Mouse (Mus musculus): ENCODE results near the gene Palld. TPM values are rescaled to one million over a fixed set of nuclear protein-coding genes. Genes with fewer than 3 reads are reported as not detected.

The Palld gene
- polyA plus RNA-seq, 1 experiment from 2014 or later: 62.9 TPM

DNA sequence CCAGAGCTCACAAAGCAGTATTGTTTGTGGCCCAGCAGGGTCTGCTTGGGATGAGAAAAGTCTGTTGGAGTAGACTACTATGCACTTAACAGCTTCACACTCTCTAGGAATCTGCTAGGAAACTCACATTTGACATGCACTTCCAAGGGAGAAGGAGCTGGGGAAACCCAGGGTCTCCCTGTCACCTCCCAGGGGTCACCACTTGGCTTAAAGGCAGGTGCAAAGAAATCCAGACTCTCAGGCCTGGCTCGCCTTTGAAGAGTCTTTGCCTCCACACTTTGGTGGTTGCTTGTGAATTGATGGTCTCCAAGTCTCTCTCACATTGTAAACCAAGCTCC is 272.9 kb downstream of the Palld start:
- Histone ChIP-seq H3K27me3 (ENCODE audit: control insufficient read depth, insufficient read depth, low read length) (no peaks in the 10 kb centered on the region), H3K27ac (replicated peaks; ENCODE audit: low read depth, low read length) (peak overlapping the region; percentile 77), H3K9me3 (ENCODE audit: control insufficient read depth, low read length) (no peaks in the 10 kb centered on the region), H3K4me1 (ENCODE audit: control insufficient read depth, insufficient read depth, low read length) (peaks cover 8% of the 10 kb centered on the region), H3K4me2 (ENCODE audit: low read depth, severe bottlenecking) (no peak overlapping the region), H3K36me3 (ENCODE audit: control insufficient read depth, insufficient read depth, low read length) (no peaks in the 10 kb centered on the region), H3K9ac (ENCODE audit: low read length) (no peak overlapping the region), H3K4me3 (ENCODE audit: low read depth, low read length) (no peak overlapping the region)
- WGBS: 15% methylated on average over 1 of the region's 1 CpGs
- DNase-seq (ENCODE audit: low spot score) (peak; percentile 65), ATAC-seq (ENCODE audit: insufficient number of reproducible peaks, low FRiP score, low TSS enrichment, low read depth) (no peak; the same call in none of the 2 replicates)

DNA sequence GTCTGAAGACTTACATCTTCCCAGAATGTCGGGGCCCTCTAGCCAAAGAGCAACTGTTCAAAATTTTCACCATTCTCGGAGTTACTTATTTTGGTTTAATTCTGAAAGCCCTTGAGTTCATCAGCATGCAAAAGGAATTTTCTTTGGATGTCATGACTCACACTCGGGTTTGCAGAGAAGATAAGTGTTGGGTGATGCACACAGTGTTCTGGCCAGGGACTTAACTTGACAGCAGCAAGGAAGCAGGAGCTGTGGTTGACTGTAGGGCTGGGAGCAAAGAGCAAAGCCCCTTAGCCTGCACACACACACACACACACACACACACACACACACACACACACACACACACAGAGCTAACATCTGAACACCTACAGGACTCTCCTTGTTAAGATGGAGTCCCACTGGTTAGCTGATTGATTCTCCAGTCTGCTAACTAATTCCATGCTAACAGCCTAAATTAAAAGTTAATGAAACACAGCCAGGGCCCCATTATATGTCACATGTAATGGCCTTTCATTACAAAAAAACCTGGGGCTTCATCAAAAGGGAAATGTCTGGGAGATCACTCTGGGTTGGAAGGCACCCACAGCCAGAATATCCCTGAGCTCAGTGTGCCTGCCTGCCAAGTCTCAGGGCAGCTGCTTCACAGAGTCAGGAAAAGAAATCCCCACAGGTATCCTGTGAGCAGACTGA is 273.4 kb downstream of the Palld start:
- peak; percentile 82 for ATAC-seq (ENCODE audit: insufficient number of reproducible peaks, low FRiP score, low TSS enrichment, low read depth)
- WGBS: 60% methylated on average over 3 of the region's 3 CpGs

DNA sequence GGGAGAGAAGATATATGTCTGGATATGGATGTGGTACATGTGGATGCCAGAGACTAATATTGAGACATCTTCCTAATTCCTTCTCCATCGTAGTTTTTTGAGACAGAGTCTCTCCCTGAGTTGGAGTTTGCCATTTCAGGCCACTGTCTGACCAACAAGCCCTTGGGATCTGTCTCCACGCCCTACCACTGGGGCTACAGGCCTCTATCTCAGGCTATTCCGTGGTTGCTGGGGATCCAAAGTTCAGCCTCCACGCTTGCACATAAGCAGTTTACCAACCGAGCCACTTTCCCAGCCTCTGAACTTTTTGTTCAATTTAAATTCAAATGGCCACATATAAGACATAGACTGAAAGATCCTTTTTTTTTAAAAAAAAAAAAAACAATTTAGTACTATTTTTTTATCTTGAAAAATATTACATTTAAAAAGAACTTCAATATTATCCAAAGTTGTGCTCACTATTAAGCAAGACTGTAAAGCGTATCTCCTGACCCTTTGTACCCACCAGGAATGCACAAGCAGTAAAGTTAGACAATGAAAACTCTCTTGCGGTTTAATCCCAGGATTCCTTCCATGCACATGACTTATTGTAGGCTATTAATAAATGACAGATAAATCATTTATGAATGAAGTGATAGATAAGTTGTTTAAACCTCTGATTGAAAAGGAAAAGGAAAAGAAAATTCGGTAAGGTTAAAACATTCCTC is 276.1 kb downstream of the Palld start:
- ATAC-seq (ENCODE audit: insufficient number of reproducible peaks, low FRiP score, low TSS enrichment, low read depth): no peak

More for the DNA sequence above, 273.4 kb downstream of the Palld start:
- Histone ChIP-seq H3K9me3 (ENCODE audit: control insufficient read depth, low read length) (no peaks in the 10 kb centered on the region), H3K27me3 (ENCODE audit: control insufficient read depth, insufficient read depth, low read length) (no peaks in the 10 kb centered on the region), H3K4me1 (ENCODE audit: control insufficient read depth, insufficient read depth, low read length) (peaks cover 9% of the 10 kb centered on the region), H3K4me2 (ENCODE audit: low read depth, severe bottlenecking) (no peak overlapping the region), H3K4me3 (ENCODE audit: low read depth, low read length) (no peak overlapping the region), H3K36me3 (ENCODE audit: control insufficient read depth, insufficient read depth, low read length) (no peaks in the 10 kb centered on the region), H3K9ac (ENCODE audit: low read length) (no peak overlapping the region), H3K27ac (replicated peaks; ENCODE audit: low read depth, low read length) (peak overlapping the region; percentile 77)
- DNase-seq (ENCODE audit: low spot score): peak; percentile 32

DNA sequence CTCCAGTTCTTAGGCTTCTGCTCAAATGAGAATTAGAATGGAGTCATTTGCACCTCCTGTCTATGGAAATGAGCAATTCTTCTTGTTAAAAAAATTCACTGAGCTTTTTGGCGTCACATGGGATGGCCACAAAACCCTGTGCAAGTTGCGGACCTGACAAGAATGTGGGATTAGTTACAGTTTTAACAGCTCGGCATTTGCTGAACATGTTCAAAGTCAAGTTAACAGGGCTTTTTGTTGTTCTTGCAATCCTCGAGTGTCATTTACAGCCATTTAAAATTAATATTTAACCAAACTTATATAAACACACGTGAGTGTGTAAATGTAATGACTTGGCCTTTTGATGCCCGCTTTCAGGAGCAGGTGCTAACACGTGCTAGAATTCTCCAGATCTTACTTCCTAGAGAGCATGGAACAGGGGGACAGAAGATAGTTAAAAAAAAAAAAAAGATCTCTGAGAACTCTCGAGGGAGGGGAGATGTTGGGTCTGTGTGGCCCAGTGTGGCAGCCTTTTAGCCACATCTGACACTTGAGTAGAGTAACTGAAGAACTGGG is 276.8 kb downstream of the Palld start:
- ATAC-seq (ENCODE audit: insufficient number of reproducible peaks, low FRiP score, low TSS enrichment, low read depth) (no peak), DNase-seq (ENCODE audit: low spot score) (no peak)
- no peaks in the 10 kb centered on the region for H3K9me3 ChIP-seq (ENCODE audit: control insufficient read depth, low read length)
- no peak overlapping the region for H3K4me2 ChIP-seq (ENCODE audit: low read depth, severe bottlenecking)
- H3K4me3 ChIP-seq (ENCODE audit: low read depth, low read length): no peak overlapping the region
- no peaks in the 10 kb centered on the region for H3K27me3 ChIP-seq (ENCODE audit: control insufficient read depth, insufficient read depth, low read length)
- H3K27ac ChIP-seq (replicated peaks; ENCODE audit: low read depth, low read length): no peak overlapping the region
- 82% methylated on average over 8 of the region's 8 CpGs for WGBS
- no peak overlapping the region for H3K9ac ChIP-seq (ENCODE audit: low read length)
- no peaks in the 10 kb centered on the region for H3K36me3 ChIP-seq (ENCODE audit: control insufficient read depth, insufficient read depth, low read length)
- peaks cover 17% of the 10 kb centered on the region for H3K4me1 ChIP-seq (ENCODE audit: control insufficient read depth, insufficient read depth, low read length)

More for the DNA sequence above, 276.1 kb downstream of the Palld start:
- Histone ChIP-seq H3K36me3 (ENCODE audit: control insufficient read depth, insufficient read depth, low read length) (no peaks in the 10 kb centered on the region), H3K27ac (replicated peaks; ENCODE audit: low read depth, low read length) (no peak overlapping the region), H3K4me2 (ENCODE audit: low read depth, severe bottlenecking) (no peak overlapping the region), H3K27me3 (ENCODE audit: control insufficient read depth, insufficient read depth, low read length) (no peaks in the 10 kb centered on the region), H3K4me3 (ENCODE audit: low read depth, low read length) (no peak overlapping the region), H3K9me3 (ENCODE audit: control insufficient read depth, low read length) (no peaks in the 10 kb centered on the region), H3K9ac (ENCODE audit: low read length) (no peak overlapping the region), H3K4me1 (ENCODE audit: control insufficient read depth, insufficient read depth, low read length) (peaks cover 17% of the 10 kb centered on the region)
- 92% methylated on average over 8 of the region's 8 CpGs for WGBS
- no peak for DNase-seq (ENCODE audit: low spot score)

DNA sequence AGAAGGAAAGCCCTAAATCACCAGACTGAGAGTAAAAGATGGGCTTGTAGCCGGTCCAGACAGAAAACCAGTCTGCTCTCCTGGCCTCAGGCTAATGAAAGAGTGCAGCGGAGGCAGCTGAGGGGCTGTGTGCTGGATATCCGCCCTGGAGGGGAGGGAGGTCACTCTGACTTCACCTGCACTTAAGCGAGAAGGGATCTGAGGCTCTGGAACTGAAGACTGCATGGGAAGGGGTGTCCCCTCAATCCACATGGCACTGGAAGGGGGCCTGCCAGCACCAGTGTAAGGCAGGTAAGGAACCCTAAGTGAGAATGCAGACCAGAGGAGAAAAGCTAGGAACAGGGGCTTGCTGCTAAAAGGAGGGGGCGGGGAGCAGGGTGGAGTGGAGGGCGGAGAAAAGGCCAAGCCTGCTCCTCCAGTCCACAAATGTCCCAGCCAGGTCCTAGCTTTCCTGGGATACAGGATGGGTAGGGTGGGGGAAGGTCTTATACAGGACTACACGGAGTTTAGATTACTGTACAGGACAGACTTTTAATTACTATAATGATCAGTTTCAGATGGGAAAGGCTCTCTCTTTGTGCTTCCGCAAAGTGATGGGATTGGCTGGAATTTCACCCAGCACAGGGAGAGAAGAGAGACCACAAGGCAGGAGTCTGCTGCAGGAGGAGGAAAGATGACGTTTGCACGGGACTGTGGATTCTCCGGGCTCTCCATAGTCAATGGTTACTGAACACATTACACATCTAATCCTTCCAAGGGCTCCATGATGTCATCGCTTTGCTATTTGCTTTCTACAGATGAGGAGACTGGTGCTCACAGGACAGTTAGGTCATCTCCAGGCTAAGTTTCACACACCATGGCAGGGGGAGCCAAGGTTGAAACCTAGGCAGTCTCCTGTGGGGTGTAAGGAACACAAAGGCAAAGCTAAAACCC is 278.7 kb downstream of the Palld start:
- Histone ChIP-seq H3K4me3 (ENCODE audit: low read depth, low read length) (no peak overlapping the region), H3K36me3 (ENCODE audit: control insufficient read depth, insufficient read depth, low read length) (no peaks in the 10 kb centered on the region), H3K27me3 (ENCODE audit: control insufficient read depth, insufficient read depth, low read length) (no peaks in the 10 kb centered on the region), H3K27ac (replicated peaks; ENCODE audit: low read depth, low read length) (no peak overlapping the region), H3K4me1 (ENCODE audit: control insufficient read depth, insufficient read depth, low read length) (peaks cover 9% of the 10 kb centered on the region), H3K4me2 (ENCODE audit: low read depth, severe bottlenecking) (no peak overlapping the region), H3K9ac (ENCODE audit: low read length) (no peak overlapping the region), H3K9me3 (ENCODE audit: control insufficient read depth, low read length) (no peaks in the 10 kb centered on the region)
- 27% methylated on average over 12 of the region's 12 CpGs for WGBS
- DNase-seq (ENCODE audit: low spot score) (peak; percentile 49), ATAC-seq (ENCODE audit: insufficient number of reproducible peaks, low FRiP score, low TSS enrichment, low read depth) (peak; percentile 79; the same call in 1 of the 2 replicates)

DNA sequence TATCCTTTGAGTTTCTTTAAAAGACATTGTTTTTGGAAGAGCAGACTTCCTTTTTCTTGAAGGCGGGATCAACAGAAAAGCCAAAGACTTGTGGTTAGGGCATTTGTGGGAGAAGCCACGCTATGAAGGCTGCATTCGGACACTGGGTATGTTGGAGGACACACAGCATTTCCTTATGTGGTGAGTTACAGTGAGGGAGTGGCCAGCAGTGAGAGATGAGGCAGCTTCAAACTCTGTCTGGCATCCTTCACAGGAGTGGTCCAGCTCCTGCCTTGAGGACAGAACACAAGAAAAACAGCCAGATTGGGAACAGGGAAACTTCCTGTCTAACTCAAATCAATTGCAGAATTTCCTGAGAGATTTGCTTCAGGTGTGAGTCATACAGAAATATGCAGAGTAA is 281.2 kb downstream of the Palld start:
- Histone ChIP-seq H3K4me2 (ENCODE audit: low read depth, severe bottlenecking) (no peak overlapping the region), H3K36me3 (ENCODE audit: control insufficient read depth, insufficient read depth, low read length) (no peaks in the 10 kb centered on the region), H3K9me3 (ENCODE audit: control insufficient read depth, low read length) (no peaks in the 10 kb centered on the region), H3K27me3 (ENCODE audit: control insufficient read depth, insufficient read depth, low read length) (no peaks in the 10 kb centered on the region), H3K27ac (replicated peaks; ENCODE audit: low read depth, low read length) (no peak overlapping the region), H3K9ac (ENCODE audit: low read length) (no peak overlapping the region), H3K4me1 (ENCODE audit: control insufficient read depth, insufficient read depth, low read length) (peaks cover 14% of the 10 kb centered on the region), H3K4me3 (ENCODE audit: low read depth, low read length) (no peak overlapping the region)
- no peak for DNase-seq (ENCODE audit: low spot score)
- 78% methylated on average over 3 of the region's 3 CpGs for WGBS
- no peak for ATAC-seq (ENCODE audit: insufficient number of reproducible peaks, low FRiP score, low TSS enrichment, low read depth)

DNA sequence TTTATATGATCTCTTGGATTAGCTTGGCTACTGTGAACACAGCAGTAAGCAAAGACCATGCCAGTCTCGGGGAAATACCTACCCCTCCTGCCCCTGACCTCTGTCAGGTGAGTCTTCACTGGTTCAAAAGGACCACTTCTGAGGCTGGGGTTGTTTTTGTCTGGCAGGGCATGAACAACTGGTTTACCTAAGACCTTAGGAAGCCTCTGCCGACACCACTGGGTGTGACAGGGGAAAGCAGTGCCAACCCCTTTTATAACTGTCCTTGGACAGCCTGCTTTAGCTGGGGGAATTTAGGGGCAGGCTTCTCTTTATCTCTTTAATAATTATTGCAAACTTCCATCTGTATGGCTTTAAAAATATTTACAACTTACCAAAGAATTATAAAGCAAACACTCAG is 284.8 kb downstream of the Palld start:
- Histone ChIP-seq H3K4me1 (ENCODE audit: control insufficient read depth, insufficient read depth, low read length) (peaks cover 5% of the 10 kb centered on the region), H3K36me3 (ENCODE audit: control insufficient read depth, insufficient read depth, low read length) (no peaks in the 10 kb centered on the region), H3K27me3 (ENCODE audit: control insufficient read depth, insufficient read depth, low read length) (no peaks in the 10 kb centered on the region), H3K4me2 (ENCODE audit: low read depth, severe bottlenecking) (no peak overlapping the region), H3K9me3 (ENCODE audit: control insufficient read depth, low read length) (no peaks in the 10 kb centered on the region), H3K27ac (replicated peaks; ENCODE audit: low read depth, low read length) (no peak overlapping the region), H3K4me3 (ENCODE audit: low read depth, low read length) (no peak overlapping the region), H3K9ac (ENCODE audit: low read length) (no peak overlapping the region)
- WGBS: 68% methylated on average over 2 of the region's 2 CpGs
- no peak for ATAC-seq (ENCODE audit: insufficient number of reproducible peaks, low FRiP score, low TSS enrichment, low read depth)
- no peak for DNase-seq (ENCODE audit: low spot score)

DNA sequence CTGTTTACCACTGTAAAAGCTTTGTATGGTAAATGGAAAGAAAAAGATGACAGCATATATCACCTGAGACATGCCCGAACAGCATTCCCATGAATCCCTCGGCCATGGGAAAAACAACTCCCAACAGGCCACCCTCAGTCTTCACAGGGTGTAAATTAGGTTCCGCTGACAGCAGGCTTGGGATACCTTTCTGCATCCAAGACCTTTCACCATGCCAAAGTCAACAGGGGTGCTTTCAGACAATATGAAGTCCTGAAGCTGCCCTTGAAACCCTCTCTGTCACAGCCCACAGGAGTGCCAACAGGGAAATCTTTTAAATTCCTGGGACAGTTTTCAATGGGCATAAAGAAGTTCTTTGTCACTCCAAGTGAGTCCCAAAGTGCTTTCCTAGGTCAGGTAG is 285.4 kb downstream of the Palld start:
- no peaks in the 10 kb centered on the region for H3K9me3 ChIP-seq (ENCODE audit: control insufficient read depth, low read length)

More for the DNA sequence above, 285.4 kb downstream of the Palld start:
- Histone ChIP-seq H3K36me3 (ENCODE audit: control insufficient read depth, insufficient read depth, low read length) (no peaks in the 10 kb centered on the region), H3K27me3 (ENCODE audit: control insufficient read depth, insufficient read depth, low read length) (no peaks in the 10 kb centered on the region), H3K27ac (replicated peaks; ENCODE audit: low read depth, low read length) (no peak overlapping the region), H3K9ac (ENCODE audit: low read length) (no peak overlapping the region), H3K4me2 (ENCODE audit: low read depth, severe bottlenecking) (no peak overlapping the region), H3K4me3 (ENCODE audit: low read depth, low read length) (no peak overlapping the region), H3K4me1 (ENCODE audit: control insufficient read depth, insufficient read depth, low read length) (peaks cover 5% of the 10 kb centered on the region)
- no peak for ATAC-seq (ENCODE audit: insufficient number of reproducible peaks, low FRiP score, low TSS enrichment, low read depth)
- 85% methylated on average over 3 of the region's 3 CpGs for WGBS
- no peak for DNase-seq (ENCODE audit: low spot score)

All from limb, embryonic 11.5 days (tissue).